Mouse (Mus musculus) stomach, embryonic 14.5 days (tissue): ENCODE measurements around the gene Prdx1. TPM values are rescaled to one million over a fixed set of nuclear protein-coding genes. Genes with fewer than 3 reads are reported as not detected.
A peak's percentile ranks its signal among the peaks of the same experiment; 100 is the strongest.

ENCODE experiments used
- ATAC-seq: fragments of 200-750 bp; cut with Nextera tagmentation; 2 replicates; pipeline ENCODE4 v1.8.0; 2017; ENCODE audit warnings: low read depth, moderate TSS enrichment; ENCODE audit not compliant: insufficient number of reproducible peaks, insufficient read depth, low FRiP score
- H3K27ac ChIP-seq: fragments of 300-500 bp; sonication (generic); 2 replicates; pipeline ENCODE4 v1.5.1; 2014; ENCODE audit warnings: mild to moderate bottlenecking, low read length, moderate library complexity, mixed read lengths
- H3K27me3 ChIP-seq: fragments of 300-500 bp; sonication (generic); 2 replicates; pipeline ENCODE4 v1.6.1; 2014; ENCODE audit warnings: low read length, control low read depth, mixed read lengths; ENCODE audit not compliant: control insufficient read depth, insufficient read depth
- H3K36me3 ChIP-seq: fragments of 300-500 bp; sonication (generic); 2 replicates; pipeline ENCODE4 v1.6.1; 2014; ENCODE audit warnings: mild to moderate bottlenecking, control low read depth, low read length, moderate library complexity, mixed read lengths; ENCODE audit not compliant: control insufficient read depth, insufficient read depth
- H3K4me1 ChIP-seq: fragments of 300-500 bp; sonication (generic); 2 replicates; pipeline ENCODE4 v1.6.1; 2014; ENCODE audit warnings: low read length, control low read depth, mixed read lengths; ENCODE audit not compliant: control insufficient read depth, insufficient read depth
- H3K4me2 ChIP-seq: fragments of 300-500 bp; sonication (generic); replicated peaks from 2 replicates; pipeline ENCODE4 v1.6.1; 2014; ENCODE audit warnings: low read depth, low read length, control low read depth
- H3K4me3 ChIP-seq: fragments of 300-500 bp; sonication (generic); 2 replicates; pipeline ENCODE4 v1.5.1; 2014; ENCODE audit warnings: low read depth, low read length, control low read depth
- H3K9ac ChIP-seq: fragments of 300-500 bp; sonication (generic); replicated peaks from 2 replicates; pipeline ENCODE4 v1.6.1; 2014; ENCODE audit warnings: low read depth, mild to moderate bottlenecking, control low read depth, low read length, moderate library complexity, mixed read lengths
- H3K9me3 ChIP-seq: fragments of 300-500 bp; sonication (generic); 2 replicates; pipeline ENCODE4 v1.6.1; 2016; ENCODE audit warnings: low read depth, low read length, control low read depth; ENCODE audit not compliant: control insufficient read depth
- WGBS: fragments of 180-500 bp; shearing (Covaris S2); extraction: QIAGEN DNeasy Blood & Tissue Kit; methylation state at CpG from one replicate; pipeline ENCODE4 v1.1.7; 2014; 5-methylcytosine and 5-hydroxymethylcytosine counted together
- polyA plus RNA-seq: library from polyadenylated mRNA; unstranded; fragments of >200 nt; fragmentation: Nextera tagmentation; extraction: Ambion mirVana; gene quantifications from 2 replicates; pipeline ENCODE4 v1.2.1, GENCODE M21; 2014

The Prdx1 gene
- polyA plus RNA-seq, result 1,331 and 1,341 TPM in 2 replicates

DNA sequence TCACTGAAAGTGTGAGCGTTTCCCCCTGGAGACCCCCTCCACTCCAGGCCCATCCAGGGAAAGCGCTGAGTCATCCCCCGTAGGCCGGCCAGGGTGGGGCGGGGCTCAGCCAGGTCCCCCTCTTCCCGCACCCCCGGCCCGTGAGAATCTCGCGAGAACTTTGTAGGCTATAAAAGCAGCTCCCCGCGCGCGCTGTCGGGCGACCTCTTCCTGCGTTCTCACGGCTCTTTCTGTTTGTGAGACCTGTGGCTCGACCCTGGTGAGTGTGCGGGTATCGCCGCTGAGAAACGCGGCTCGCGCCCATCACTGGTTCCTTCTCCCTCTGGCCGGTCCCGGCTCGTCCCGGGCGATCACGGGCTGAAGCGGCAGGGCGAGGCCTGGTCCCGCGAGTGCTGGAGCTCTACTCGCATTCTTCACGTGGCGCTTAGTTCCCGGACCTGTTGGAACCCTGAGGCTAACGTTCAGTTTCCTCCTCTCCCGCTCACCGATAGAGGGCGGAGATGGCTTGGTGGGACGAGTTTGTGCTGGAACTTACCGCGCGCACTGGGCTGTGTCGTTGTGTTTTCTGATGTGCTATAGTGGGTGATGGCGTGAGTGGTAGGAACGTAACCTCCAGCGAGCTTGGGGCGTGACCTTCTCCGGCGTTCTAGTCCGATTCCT is at the start of gene Prdx1:
TSS of gene Prdx1 (plus strand) at position 143 of the 660 bp plus-strand sequence.
- H3K36me3 ChIP-seq, result peaks cover 18% of the 10 kb centered on the region
- WGBS, result under 1% methylated on average over 56 of the region's 56 CpGs
- no peaks in the 10 kb centered on the region for H3K27me3 ChIP-seq
- peak; percentile 96 for ATAC-seq
- peak within 1 kb of the TSS; percentile 73 for H3K4me3 ChIP-seq
- peak within 1 kb of the TSS; percentile 96 for H3K27ac ChIP-seq
- peak within 1 kb of the TSS; percentile 66 for H3K9ac ChIP-seq
- H3K4me1 ChIP-seq, result peaks cover 12% of the 10 kb centered on the region; the same call in 1 of the 2 replicates
- H3K4me2 ChIP-seq, result peak within 1 kb of the TSS; percentile 79
- H3K9me3 ChIP-seq, result no peaks in the 10 kb centered on the region

- no peaks in the 10 kb centered on the region for H3K9me3 ChIP-seq
- no peak for ATAC-seq
- H3K4me1 ChIP-seq, result no peaks in the 10 kb centered on the region
- H3K27ac ChIP-seq, result no peak overlapping the region
- 92% methylated on average over 6 of the region's 6 CpGs for WGBS
- H3K36me3 ChIP-seq, result peaks cover 76% of the 10 kb centered on the region
- H3K4me3 ChIP-seq, result no peak overlapping the region
- H3K9ac ChIP-seq, result no peak overlapping the region
- H3K27me3 ChIP-seq, result no peaks in the 10 kb centered on the region
- H3K4me2 ChIP-seq, result no peak overlapping the region
These were observed 46.5 kb upstream of the Prdx1 start for GRCm38 (mm10) chr4:116638821-116639220.

DNA sequence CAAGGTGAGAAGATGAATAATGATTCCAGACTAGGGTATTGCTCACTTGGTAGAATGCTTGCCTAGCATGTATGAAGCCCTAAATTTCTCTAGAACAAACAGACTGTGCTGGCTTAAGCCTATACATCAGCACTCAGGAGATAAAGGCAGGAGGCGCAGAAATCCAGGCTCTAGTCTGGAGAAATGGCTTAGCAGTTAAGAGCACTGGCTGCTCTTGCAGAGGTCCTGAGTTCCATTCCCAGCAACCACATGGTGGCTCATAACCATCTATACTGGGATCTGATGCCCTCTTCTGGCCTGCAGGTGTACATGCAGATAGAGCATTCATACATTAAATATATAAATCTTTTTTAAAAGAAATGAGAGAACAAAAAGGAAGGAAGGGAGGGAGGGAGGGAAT is 43.3 kb upstream of the Prdx1 start:
- Histone ChIP-seq H3K36me3 (peaks cover 70% of the 10 kb centered on the region), H3K27me3 (no peaks in the 10 kb centered on the region), H3K4me3 (no peak overlapping the region), H3K4me1 (no peaks in the 10 kb centered on the region), H3K4me2 (no peak overlapping the region), H3K9ac (no peak overlapping the region), H3K9me3 (no peaks in the 10 kb centered on the region), H3K27ac (no peak overlapping the region)
- ATAC-seq, result no peak
- whole genome bisulfite sequencing, result 100% methylated on average over 1 of the region's 1 CpGs

DNA sequence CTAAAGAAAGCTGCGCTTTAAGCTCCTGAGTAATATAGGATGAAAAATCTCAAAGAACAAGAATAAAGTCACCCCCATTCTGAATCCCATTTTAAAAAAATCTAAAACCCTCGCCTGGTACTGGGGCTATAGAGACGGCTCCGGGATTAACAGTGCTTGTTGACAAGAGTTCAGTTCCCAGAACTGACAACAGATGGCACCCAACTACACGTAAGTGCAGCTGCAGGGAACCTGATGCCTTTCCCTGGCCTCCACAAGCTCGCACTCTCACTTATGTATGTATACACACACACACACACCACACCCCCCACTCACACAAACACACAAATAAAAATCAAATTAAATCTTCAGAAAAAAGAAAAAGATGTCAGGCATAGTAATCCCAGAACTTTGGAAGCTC is 41.0 kb upstream of the Prdx1 start:
- ATAC-seq, result no peak
- WGBS, result 53% methylated on average over 6 of the region's 6 CpGs
- H3K4me1 ChIP-seq, result peaks cover 4% of the 10 kb centered on the region; the same call in 1 of the 2 replicates

DNA sequence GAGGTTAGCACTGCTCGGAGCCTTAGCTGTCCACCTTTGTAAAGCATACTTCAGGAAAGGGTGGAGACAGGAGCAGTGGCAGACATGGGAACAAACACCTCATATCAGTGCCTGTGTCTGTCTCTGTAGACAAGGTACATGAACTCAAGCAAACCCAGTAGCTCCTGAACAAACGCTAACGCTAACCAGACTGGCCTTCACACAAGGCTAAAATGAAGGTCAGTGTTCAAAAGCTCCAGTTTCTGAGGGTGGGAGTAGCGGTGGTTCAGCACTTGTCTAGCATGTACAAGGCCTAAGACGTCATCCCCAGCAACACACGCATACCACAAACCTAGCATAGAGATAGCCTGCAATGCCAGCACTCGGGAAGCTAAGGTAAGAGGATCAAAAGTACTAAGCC is 39.7 kb upstream of the Prdx1 start:
- Histone ChIP-seq H3K27ac (no peak overlapping the region), H3K9ac (no peak overlapping the region), H3K27me3 (no peaks in the 10 kb centered on the region), H3K4me2 (no peak overlapping the region), H3K4me1 (peaks cover 13% of the 10 kb centered on the region; the same call in 1 of the 2 replicates), H3K4me3 (no peak overlapping the region), H3K9me3 (no peaks in the 10 kb centered on the region), H3K36me3 (peaks cover 46% of the 10 kb centered on the region)
- no peak for ATAC-seq
- WGBS, result 81% methylated on average over 7 of the region's 7 CpGs

More for the DNA sequence above, 41.0 kb upstream of the Prdx1 start:
- no peak overlapping the region for H3K27ac ChIP-seq
- no peaks in the 10 kb centered on the region for H3K9me3 ChIP-seq
- no peak overlapping the region for H3K4me2 ChIP-seq
- H3K27me3 ChIP-seq, result no peaks in the 10 kb centered on the region
- peaks cover 56% of the 10 kb centered on the region for H3K36me3 ChIP-seq
- no peak overlapping the region for H3K9ac ChIP-seq
- H3K4me3 ChIP-seq, result no peak overlapping the region

- Histone ChIP-seq H3K4me3 (peak overlapping the region; percentile 1; the same call in 1 of the 2 replicates), H3K9me3 (no peaks in the 10 kb centered on the region), H3K36me3 (peaks cover 13% of the 10 kb centered on the region; the same call in 1 of the 2 replicates), H3K27ac (no peak overlapping the region), H3K4me2 (peak overlapping the region; percentile 15), H3K27me3 (no peaks in the 10 kb centered on the region), H3K4me1 (peaks cover 16% of the 10 kb centered on the region; the same call in 1 of the 2 replicates), H3K9ac (no peak overlapping the region)
- WGBS, result 95% methylated on average over 2 of the region's 2 CpGs
- ATAC-seq, result no peak
These were observed 35.9 kb upstream of the Prdx1 start for GRCm38 (mm10) chr4:116649411-116649810.

DNA sequence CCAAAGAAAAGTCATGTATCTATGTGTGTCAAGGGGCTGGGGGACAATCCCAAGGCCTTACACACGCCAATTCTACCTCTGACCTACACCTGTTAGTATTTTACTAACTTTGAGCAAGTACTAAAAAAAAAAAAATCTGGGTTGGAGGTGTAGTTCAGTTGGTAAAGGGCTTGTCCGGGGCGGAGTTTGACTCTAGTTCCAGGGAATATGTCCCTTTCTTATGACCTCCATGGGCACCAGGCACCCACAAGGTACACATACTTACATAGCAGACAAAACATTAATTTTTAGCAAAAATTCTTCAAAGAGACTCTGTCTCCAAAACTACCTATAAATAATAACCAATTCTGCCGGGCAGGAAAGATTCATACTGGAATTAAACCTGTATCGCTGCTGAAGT is 35.0 kb upstream of the Prdx1 start:
- peaks cover 13% of the 10 kb centered on the region; the same call in 1 of the 2 replicates for H3K36me3 ChIP-seq
- WGBS, result 36% methylated on average over 5 of the region's 5 CpGs
- H3K4me3 ChIP-seq, result peak overlapping the region; percentile 93
- ATAC-seq, result no peak
- H3K4me1 ChIP-seq, result peaks cover 16% of the 10 kb centered on the region; the same call in 1 of the 2 replicates
- peak overlapping the region; percentile 82 for H3K4me2 ChIP-seq
- H3K9ac ChIP-seq, result peak overlapping the region; percentile 96
- no peaks in the 10 kb centered on the region for H3K27me3 ChIP-seq
- no peaks in the 10 kb centered on the region for H3K9me3 ChIP-seq
- peak overlapping the region; percentile 95 for H3K27ac ChIP-seq

DNA sequence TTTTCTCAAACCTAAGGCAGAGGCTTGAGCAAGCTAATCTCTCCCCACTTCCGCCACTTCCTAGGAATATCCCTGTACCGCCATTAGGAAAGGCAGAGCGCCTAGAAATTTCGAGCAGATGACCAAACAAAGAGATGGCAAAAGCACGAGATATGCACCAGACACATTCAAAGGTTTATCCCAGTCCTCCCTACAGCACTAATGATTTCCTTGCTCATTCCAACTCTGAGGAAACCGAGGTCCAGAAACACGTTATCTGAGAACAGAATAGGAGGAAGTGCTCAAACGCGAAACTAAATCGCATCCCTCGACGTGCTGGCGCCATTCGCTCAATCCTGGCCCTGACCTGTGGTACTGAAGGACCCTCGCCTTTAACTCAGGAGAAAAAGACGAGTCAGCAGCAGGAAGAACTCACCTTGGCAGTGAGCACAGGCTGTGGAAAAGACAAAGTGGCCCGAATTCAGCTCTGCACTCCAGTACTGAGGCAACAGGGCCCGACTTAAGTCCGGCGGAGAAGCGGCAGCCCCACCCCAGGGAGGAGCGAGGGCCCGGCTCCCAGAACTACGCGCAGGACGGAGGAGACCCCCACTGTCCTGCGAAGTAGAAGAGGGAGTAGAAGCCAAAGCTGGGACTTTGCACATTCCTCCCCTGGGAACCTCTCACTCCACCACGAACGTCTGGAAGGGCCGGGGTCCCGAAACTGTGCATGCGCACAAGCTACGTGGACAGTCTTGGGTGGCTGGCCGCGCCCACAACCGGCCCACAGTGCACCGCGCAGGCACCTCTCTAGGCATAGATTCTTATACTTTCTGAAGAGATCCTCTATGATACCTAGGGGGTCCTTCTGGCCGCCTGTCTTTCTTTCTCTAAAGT is 34.2 kb upstream of the Prdx1 start, which contains the start of gene Akr1a1:
TSS of gene Akr1a1 (minus strand) at position 757 of the 873 bp plus-strand sequence.
- no peaks in the 10 kb centered on the region for H3K9me3 ChIP-seq
- under 1% methylated on average over 39 of the region's 39 CpGs for WGBS
- peak; percentile 99 for ATAC-seq
- peak within 1 kb of the TSS; percentile 82 for H3K4me2 ChIP-seq
- H3K9ac ChIP-seq, result peak within 1 kb of the TSS; percentile 96
- H3K27ac ChIP-seq, result peak within 1 kb of the TSS; percentile 95
- H3K4me3 ChIP-seq, result peak within 1 kb of the TSS; percentile 93
- H3K36me3 ChIP-seq, result peaks cover 13% of the 10 kb centered on the region; the same call in 1 of the 2 replicates
- peaks cover 16% of the 10 kb centered on the region; the same call in 1 of the 2 replicates for H3K4me1 ChIP-seq
- H3K27me3 ChIP-seq, result no peaks in the 10 kb centered on the region
